Mouse (Mus musculus): Measurements from ENCODE around the gene Rint1. TPM values are rescaled to one million over a fixed set of nuclear protein-coding genes. Genes with fewer than 3 reads are reported as not detected.

The Rint1 gene
- polyA plus RNA-seq, 1 experiment from 2014 or later: 31.8 TPM

Other genes starting within 250 kb of the Rint1 start
- 33.1 and 36.2 TPM in 2 replicates for gene Srpk2, start 103.1 kb upstream of the Rint1 start, polyA plus RNA-seq (2015; fragmentation: Nextera tagmentation; extraction: Ambion mirVana)
- gene Pus7, start 4.0 kb upstream of the Rint1 start, polyA plus RNA-seq (2015; fragmentation: Nextera tagmentation; extraction: Ambion mirVana): 30.5 and 31.5 TPM in 2 replicates
- 132 and 141 TPM in 2 replicates for gene Tomm7, start 56.5 kb downstream of the Rint1 start, polyA plus RNA-seq (2015; fragmentation: Nextera tagmentation; extraction: Ambion mirVana)
- 14.3 and 16.1 TPM in 2 replicates for gene Fam126a, start 243.0 kb downstream of the Rint1 start, polyA plus RNA-seq (2015; fragmentation: Nextera tagmentation; extraction: Ambion mirVana)

All from intestine, embryonic 15.5 days (tissue).